Mouse (Mus musculus): ENCODE results near the gene Plekhg2.

- no peak for TF ChIP-seq CTCF (IDR thresholded peaks at IDR 0.05; ENCODE audit: insufficient read depth, low read depth, low read length)
- TF ChIP-seq POLR2A (IDR thresholded peaks at IDR 0.05; ENCODE audit: insufficient read depth, low read depth, low read length) = no peak
Measured at GRCm38 (mm10) chr7:28370977-28371513, 1.4 kb downstream of the Plekhg2 start.
